8 mouse cellular contexts compared by ENCODE assay signal in the genomic region with DNA sequence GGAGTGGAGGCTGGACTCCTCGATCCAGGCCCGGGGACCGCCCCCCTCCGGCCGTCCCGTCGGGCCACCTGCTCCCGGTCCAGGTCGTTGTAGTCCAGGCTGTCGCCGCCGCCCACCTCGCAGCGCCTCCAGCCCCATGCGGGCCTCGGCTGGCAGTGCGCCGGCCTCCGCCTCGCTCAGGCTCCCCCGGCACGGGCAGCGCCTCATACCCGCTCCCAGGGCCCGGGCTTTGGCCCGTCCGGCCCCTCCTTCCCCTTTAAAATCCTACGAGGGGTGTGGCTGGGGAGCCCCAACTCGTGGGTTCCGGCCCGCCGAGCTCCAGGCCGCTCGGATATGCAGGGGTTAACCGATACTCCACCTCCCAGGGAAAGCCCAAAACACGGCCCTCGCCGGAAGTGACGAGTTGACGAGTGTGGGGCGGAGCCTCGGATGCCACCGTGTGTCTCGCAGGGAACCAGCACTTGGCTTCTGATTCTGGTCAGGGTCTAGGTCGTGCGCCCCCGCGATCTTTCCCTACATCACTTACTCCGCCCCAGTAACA. TPM values are rescaled to one million over a fixed set of nuclear protein-coding genes. Genes with fewer than 3 reads are reported as not detected.
DNase-seq lines count a peak whose midpoint lies in the region; ATAC-seq and TF ChIP-seq lines count a peak whose summit lies in the region.

A gene (minus strand): TSS at position 381 of the 541 bp plus-strand sequence.

- H3K4me2 ChIP-seq in embryonic facial prominence, embryonic 14.5 days (ENCODE audit: low read depth, low read length) = peak within 1 kb of the TSS; percentile 89
- H3K4me2 ChIP-seq in limb, embryonic 13.5 days (replicated peaks) = peak within 1 kb of the TSS; percentile 93
- H3K4me2 ChIP-seq in midbrain, embryonic 16.5 days (ENCODE audit: low read length) = peak within 1 kb of the TSS; percentile 99

- peak within 1 kb of the TSS; percentile 88 for H3K4me3 ChIP-seq in embryonic facial prominence, embryonic 14.5 days (ENCODE audit: low read depth, low read length)
- peak within 1 kb of the TSS; percentile 71 for H3K4me3 ChIP-seq in heart, adult 2 months
- H3K4me3 ChIP-seq in limb, embryonic 13.5 days = peak within 1 kb of the TSS; percentile 87
- H3K4me3 ChIP-seq in midbrain, embryonic 16.5 days (ENCODE audit: low read depth, low read length) = peak within 1 kb of the TSS; percentile 71

- peak within 1 kb of the TSS; percentile 92 for H3K27ac ChIP-seq in embryonic facial prominence, embryonic 14.5 days (replicated peaks; ENCODE audit: low read depth, low read length)
- H3K27ac ChIP-seq in heart, adult 2 months = peak within 1 kb of the TSS; percentile 95
- H3K27ac ChIP-seq in limb, embryonic 13.5 days = peak within 1 kb of the TSS; percentile 87
- H3K27ac ChIP-seq in midbrain, embryonic 16.5 days (ENCODE audit: low read length) = peak within 1 kb of the TSS; percentile 84

- peak; percentile 89 for DNase-seq in 3T3-L1 (ENCODE audit: low read depth, low spot score)
- peak; percentile 71 to 85 for DNase-seq in adrenal gland, postnatal 4 days (ENCODE audit: low spot score in 2 of 2)
- DNase-seq in embryonic facial prominence, embryonic 14.5 days (ENCODE audit: low spot score) = peak; percentile 98
- peak; percentile 92 to 93 for DNase-seq in heart, adult 2 months
- peak; percentile 89 to 91 for DNase-seq in kidney, adult 8-10 months
- DNase-seq in spleen, postnatal 10 days (ENCODE audit: low spot score in 2 of 2) = peak; percentile 87 to 93

- H3K4me1 ChIP-seq in embryonic facial prominence, embryonic 14.5 days (ENCODE audit: control insufficient read depth, insufficient read depth, low read length) = peaks cover 34% of the 10 kb centered on the region
- H3K4me1 ChIP-seq in heart, adult 2 months (ENCODE audit: control insufficient read depth, insufficient read depth, low read length) = peaks cover 20% of the 10 kb centered on the region
- H3K4me1 ChIP-seq in limb, embryonic 13.5 days = peaks cover 48% of the 10 kb centered on the region
- peaks cover 54% of the 10 kb centered on the region for H3K4me1 ChIP-seq in midbrain, embryonic 16.5 days (ENCODE audit: control insufficient read depth, insufficient read depth, low read length)

- peak; percentile 28 for TF ChIP-seq CTCF in heart, adult 2 months (IDR thresholded peaks at IDR 0.05)

- peak; percentile 81 for ATAC-seq in embryonic facial prominence, embryonic 14.5 days (ENCODE audit: low read depth)
- ATAC-seq in limb, embryonic 13.5 days (ENCODE audit: low FRiP score, low read depth) = peak; percentile 82
- peak; percentile 73 for ATAC-seq in midbrain, embryonic 16.5 days

- TF ChIP-seq POLR2A in heart, adult 2 months (IDR thresholded peaks at IDR 0.05; ENCODE audit: insufficient read depth, low read depth, low read length) = peak; percentile 99

- H3K79me2 ChIP-seq in heart, adult 2 months (replicated peaks; ENCODE audit: control insufficient read depth, insufficient read depth, low read length) = peaks cover 3% of the 10 kb centered on the region; the same call in 1 of the 2 replicates

- peak within 1 kb of the TSS; percentile 85 for H3K9ac ChIP-seq in embryonic facial prominence, embryonic 14.5 days (ENCODE audit: low read depth, low read length)
- H3K9ac ChIP-seq in heart, adult 2 months (ENCODE audit: low read depth, low read length) = peak within 1 kb of the TSS; percentile 84
- peak within 1 kb of the TSS; percentile 89 for H3K9ac ChIP-seq in limb, embryonic 13.5 days
- peak within 1 kb of the TSS; percentile 80 for H3K9ac ChIP-seq in midbrain, embryonic 16.5 days (ENCODE audit: low read depth, low read length)

- intact Hi-C loops in heart, adult 2 months (cut with DNase I) = loop anchor here (1.0 to 5.0 kb wide), 2 partner anchors 33 to 71 kb away; a partner anchor contains a TSS

- H3K27me3 ChIP-seq in embryonic facial prominence, embryonic 14.5 days (replicated peaks; ENCODE audit: control insufficient read depth, insufficient read depth, low read length) = no peaks in the 10 kb centered on the region
- H3K27me3 ChIP-seq in heart, adult 2 months (ENCODE audit: control insufficient read depth, insufficient read depth, low read length) = no peaks in the 10 kb centered on the region
- no peaks in the 10 kb centered on the region for H3K27me3 ChIP-seq in limb, embryonic 13.5 days
- H3K27me3 ChIP-seq in midbrain, embryonic 16.5 days (ENCODE audit: control insufficient read depth, insufficient read depth, low read depth, low read length) = no peaks in the 10 kb centered on the region

- peak; percentile 39; the same call in 1 of the 2 replicates for TF ChIP-seq EP300 in heart, adult 2 months (IDR thresholded peaks at IDR 0.05; ENCODE audit: insufficient read depth, low read depth, low read length)

- no peaks in the 10 kb centered on the region for H3K9me3 ChIP-seq in embryonic facial prominence, embryonic 14.5 days (ENCODE audit: control insufficient read depth, low read length)
- no peaks in the 10 kb centered on the region for H3K9me3 ChIP-seq in limb, embryonic 13.5 days
- H3K9me3 ChIP-seq in midbrain, embryonic 16.5 days (replicated peaks; ENCODE audit: control insufficient read depth, low read length, poor library complexity, severe bottlenecking) = no peaks in the 10 kb centered on the region

- WGBS in embryonic facial prominence, embryonic 14.5 days = under 1% methylated on average over 30 of the region's 49 CpGs
- under 1% methylated on average over 49 of the region's 49 CpGs for WGBS in heart, adult 2 months
- WGBS in limb, embryonic 13.5 days = under 1% methylated on average over 49 of the region's 49 CpGs
- WGBS in midbrain, embryonic 16.5 days = under 1% methylated on average over 46 of the region's 49 CpGs

- H3K36me3 ChIP-seq in embryonic facial prominence, embryonic 14.5 days (ENCODE audit: control insufficient read depth, insufficient read depth, low read length) = no peaks in the 10 kb centered on the region; the same call in 1 of the 2 replicates
- H3K36me3 ChIP-seq in heart, adult 2 months (ENCODE audit: control insufficient read depth, insufficient read depth, low read length) = no peaks in the 10 kb centered on the region
- H3K36me3 ChIP-seq in limb, embryonic 13.5 days = no peaks in the 10 kb centered on the region; the same call in 1 of the 2 replicates
- no peaks in the 10 kb centered on the region for H3K36me3 ChIP-seq in midbrain, embryonic 16.5 days (ENCODE audit: control insufficient read depth, insufficient read depth, low read length)

RNA-seq across cellular contexts. Expression of the gene that starts here (rescaled TPM):
- total RNA-seq in adrenal gland, postnatal 4 days (2021) = 10 to 100 TPM; 12.7 to 14.4 TPM
- polyA plus RNA-seq in embryonic facial prominence, embryonic 14.5 days (2014; fragmentation: Nextera tagmentation; extraction: Ambion mirVana) = 8.1 and 8.7 TPM in 2 replicates
- 1 to 10 TPM; 4.2 to 4.8 TPM for total RNA-seq in heart, adult 2 months (2021)
- polyA plus RNA-seq in heart, adult 2 months (2012; rRNA removed) = 4.2 and 4.4 TPM in 2 replicates
- 6.6 and 7.2 TPM in 2 replicates for polyA plus RNA-seq in limb, embryonic 13.5 days (2015; fragmentation: Nextera tagmentation; extraction: Ambion mirVana)
- polyA plus RNA-seq in midbrain, embryonic 16.5 days (2015; fragmentation: Nextera tagmentation; extraction: Ambion mirVana) = 6.0 and 7.0 TPM in 2 replicates

Comparison
In these comparisons a context has a peak if more than half of its experiments do, and no peak if none do; other contexts are left out.
1. Peak in every context shown above with its lines: DNase-seq, ATAC-seq, H3K4me3 ChIP-seq and H3K27ac ChIP-seq.